In the genomic region with DNA sequence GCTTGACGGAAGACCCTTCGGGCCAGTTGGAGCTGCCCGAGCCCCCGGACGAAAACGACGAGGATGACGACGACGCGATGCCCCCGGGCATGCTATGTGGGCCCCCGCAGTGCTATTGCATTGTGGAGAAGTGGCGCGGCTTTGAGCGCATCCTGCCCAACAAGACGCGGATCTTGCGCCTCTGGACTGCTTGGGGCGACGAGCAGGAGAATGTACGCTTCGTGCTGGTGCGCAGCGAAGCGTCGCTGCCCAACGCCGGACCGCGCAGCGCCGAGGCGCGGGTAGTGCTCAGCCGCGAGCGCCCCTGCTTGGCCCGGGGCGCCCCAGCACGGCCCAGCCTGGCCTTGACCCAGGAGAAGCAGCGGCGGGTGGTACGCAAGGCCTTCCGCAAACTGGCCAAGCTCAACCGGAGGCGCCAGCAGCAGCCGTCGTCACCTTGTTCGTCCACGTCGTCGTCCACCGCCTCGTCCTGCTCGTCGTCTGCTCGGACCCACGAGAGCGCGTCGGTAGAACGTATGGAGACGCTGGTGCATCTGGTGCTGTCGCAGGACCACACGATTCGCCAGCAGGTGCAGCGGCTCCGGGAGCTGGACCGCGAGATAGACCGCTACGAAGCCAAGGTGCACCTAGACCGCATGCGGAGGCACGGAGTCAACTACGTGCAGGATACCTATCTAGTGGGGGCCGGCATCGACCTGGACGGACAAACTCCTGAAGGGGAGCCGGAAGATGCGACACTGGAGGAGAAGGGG, we compare ENCODE assay signal across 8 mouse cellular contexts. TPM values are rescaled to one million over a fixed set of nuclear protein-coding genes. Genes with fewer than 3 reads are reported as not detected.
DNase-seq lines count a peak whose midpoint lies in the region; ATAC-seq and TF ChIP-seq lines count a peak whose summit lies in the region.

No protein-coding gene starts in this region.

- peak overlapping the region; percentile 32 for H3K9ac ChIP-seq in ES-E14 (ENCODE audit: insufficient read depth, low read depth, low read length, poor library complexity, severe bottlenecking)
- peak overlapping the region; percentile 63 for H3K9ac ChIP-seq in limb, embryonic 13.5 days
- H3K9ac ChIP-seq in midbrain, embryonic 16.5 days (ENCODE audit: low read depth, low read length), result peak overlapping the region; percentile 61

- peaks cover 0 to 5% of the 10 kb centered on the region in 2 experiments; a peak in 1 of 4 replicates for H3K4me1 ChIP-seq in ES-E14 (ENCODE audit: control insufficient read depth in 2 of 2, insufficient read depth in 2 of 2, low read length in 2 of 2, poor library complexity in 1 of 2)
- peaks cover 30% of the 10 kb centered on the region for H3K4me1 ChIP-seq in limb, embryonic 13.5 days
- H3K4me1 ChIP-seq in midbrain, embryonic 16.5 days (ENCODE audit: control insufficient read depth, insufficient read depth, low read length), result peaks cover 7% of the 10 kb centered on the region

- H3K4me3 ChIP-seq in ES-E14 (ENCODE audit: insufficient read depth in 1 of 2, low read depth in 1 of 2, low read length in 2 of 2, poor library complexity in 1 of 2, severe bottlenecking in 1 of 2), result peak overlapping the region; percentile 69 to 80
- peak overlapping the region; percentile 53 for H3K4me3 ChIP-seq in limb, embryonic 13.5 days
- H3K4me3 ChIP-seq in midbrain, embryonic 16.5 days (ENCODE audit: low read depth, low read length), result peak overlapping the region; percentile 44

- no peak overlapping the region for H3K27ac ChIP-seq in ES-E14 (ENCODE audit: insufficient read depth, low read depth, low read length, poor library complexity, severe bottlenecking)
- H3K27ac ChIP-seq in limb, embryonic 13.5 days, result no peak overlapping the region
- no peak overlapping the region for H3K27ac ChIP-seq in midbrain, embryonic 16.5 days (ENCODE audit: low read length)

- WGBS in limb, embryonic 13.5 days, result under 1% methylated on average over 82 of the region's 82 CpGs
- WGBS in midbrain, embryonic 16.5 days, result 1% methylated on average over 82 of the region's 82 CpGs

- peaks cover 52% of the 10 kb centered on the region for H3K27me3 ChIP-seq in limb, embryonic 13.5 days
- H3K27me3 ChIP-seq in midbrain, embryonic 16.5 days (ENCODE audit: control insufficient read depth, insufficient read depth, low read depth, low read length), result peaks cover 34% of the 10 kb centered on the region

- H3K9me3 ChIP-seq in ES-E14 (ENCODE audit: control insufficient read depth, insufficient read depth, low read depth, low read length), result no peaks in the 10 kb centered on the region
- no peaks in the 10 kb centered on the region for H3K9me3 ChIP-seq in limb, embryonic 13.5 days
- H3K9me3 ChIP-seq in midbrain, embryonic 16.5 days (replicated peaks; ENCODE audit: control insufficient read depth, low read length, poor library complexity, severe bottlenecking), result no peaks in the 10 kb centered on the region

- peak; percentile 6 for DNase-seq in cerebellum, adult 11 months
- no peak for DNase-seq in ES-E14 (ENCODE audit: low read depth, low spot score)
- peak; percentile 51 for DNase-seq in embryo, embryonic 10.5 days (ENCODE audit: low spot score)
- peak; percentile 13 to 34 for DNase-seq in heart, postnatal 10 days
- DNase-seq in spleen, postnatal 4 days (ENCODE audit: low spot score in 2 of 2), result no peak

- peak overlapping the region; percentile 91 for H3K4me2 ChIP-seq in limb, embryonic 13.5 days (replicated peaks)
- peak overlapping the region; percentile 67 for H3K4me2 ChIP-seq in midbrain, embryonic 16.5 days (ENCODE audit: low read length)

- no peak for ATAC-seq in cerebellum, adult (ENCODE audit: insufficient number of reproducible peaks, low FRiP score, low TSS enrichment)
- no peak for ATAC-seq in limb, embryonic 13.5 days (ENCODE audit: low FRiP score, low read depth)
- peak; percentile 70 for ATAC-seq in midbrain, embryonic 16.5 days

- no peaks in the 10 kb centered on the region for H3K36me3 ChIP-seq in ES-E14 (ENCODE audit: control insufficient read depth, insufficient read depth, low read length, poor library complexity, severe bottlenecking)
- H3K36me3 ChIP-seq in limb, embryonic 13.5 days, result no peaks in the 10 kb centered on the region
- H3K36me3 ChIP-seq in midbrain, embryonic 16.5 days (ENCODE audit: control insufficient read depth, insufficient read depth, low read length), result no peaks in the 10 kb centered on the region

- intact Hi-C loops in heart, postnatal 10 days (cut with DNase I), result loop anchor here (5.0 kb wide), 1 partner anchor 103 kb away; no protein-coding TSS in a partner anchor

- in situ Hi-C loops in ES-E14 (cut with MboI; ENCODE audit: low sequenced_read_pairs in 2 of 2, unreplicated experiment in 2 of 2), result no loop called here

TF ChIP-seq in ES-E14, 5 proteins besides CTCF, POLR2A, EP300 and RAD21:
- TF ChIP-seq HCFC1 (IDR thresholded peaks at IDR 0.05; ENCODE audit: borderline replicate concordance, insufficient read depth, low read length) (no peak), ZC3H11A (IDR thresholded peaks at IDR 0.05; ENCODE audit: borderline replicate concordance, low read depth, low read length) (no peak), MAFK (IDR thresholded peaks at IDR 0.05; ENCODE audit: insufficient read depth, low read depth, low read length) (no peak), CHD2 (IDR thresholded peaks at IDR 0.05; ENCODE audit: low read depth, low read length) (no peak), ZNF384 (IDR thresholded peaks at IDR 0.05; ENCODE audit: low read depth, low read length) (no peak)

RNA-seq across cellular contexts. Expression of a gene that starts 0.8 kb away (rescaled TPM):
- 1.1 and 1.7 TPM in 2 replicates for total RNA-seq in ES-E14 (2012; rRNA removed)
- total RNA-seq in heart, postnatal 10 days (2021), result 1 to 10 TPM; 2.4 to 2.6 TPM
- polyA plus RNA-seq in limb, embryonic 13.5 days (2015; fragmentation: Nextera tagmentation; extraction: Ambion mirVana), result 2.1 and 2.3 TPM in 2 replicates
- polyA plus RNA-seq in midbrain, embryonic 16.5 days (2015; fragmentation: Nextera tagmentation; extraction: Ambion mirVana), result 2.7 and 4.2 TPM in 2 replicates

Comparison
In these comparisons a context has a peak if more than half of its experiments do, and no peak if none do; other contexts are left out.
1. DNase-seq: peak in cerebellum, adult 11 months (single experiment), embryo, embryonic 10.5 days (single experiment) and heart, postnatal 10 days (2 of 2); none in ES-E14 (single experiment) and spleen, postnatal 4 days (0 of 2).
2. Peak in every context shown above with its lines, with median percentiles within 50 percentile points of each other: H3K4me3 ChIP-seq and H3K9ac ChIP-seq.